ENCODE assay signal across 24 mouse cellular contexts in the genomic region with DNA sequence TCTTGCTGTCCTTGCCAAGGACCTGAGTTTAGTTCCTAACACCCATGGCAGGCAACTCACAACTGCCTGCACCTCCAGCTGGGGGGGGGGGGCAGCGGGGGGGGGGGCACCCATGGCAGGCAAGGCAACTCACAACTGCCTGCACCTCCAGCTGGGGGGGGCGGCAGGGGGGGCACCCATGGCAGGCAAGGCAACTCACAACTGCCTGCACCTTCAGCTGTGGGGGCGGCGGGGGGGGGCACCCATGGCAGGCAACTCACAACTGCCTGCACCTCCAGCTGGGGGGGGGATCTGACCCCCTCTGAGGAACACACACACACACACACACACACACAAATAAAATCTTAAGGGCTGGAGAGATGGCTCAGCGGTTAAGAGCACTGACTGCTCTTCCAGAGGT. TPM values are rescaled to one million over a fixed set of nuclear protein-coding genes. Genes with fewer than 3 reads are reported as not detected.
DNase-seq lines count a peak whose midpoint lies in the region; ATAC-seq and TF ChIP-seq lines count a peak whose summit lies in the region.
"Had no signal": no experiment of that assay in that cellular context is flagged by ENCODE, and none has a peak within 500 bp of the region (broad histone marks: within the 10 kb centered on the region; RNA-seq: fewer than 3 reads in every experiment).

No protein-coding gene starts in this region.

- TF ChIP-seq CTCF in hindbrain, postnatal 0 days (IDR thresholded peaks at IDR 0.05; ENCODE audit: low read depth), result no peak

- ATAC-seq in forebrain, embryonic 12.5 days (ENCODE audit: low FRiP score), result 0 out of 2 replicates have a peak, but pooled peaks have one; percentile 60
- no peak for ATAC-seq in forebrain, embryonic 16.5 days
- ATAC-seq in hindbrain, postnatal 0 days, result peak; percentile 24; the same call in 1 of the 2 replicates
- ATAC-seq in midbrain, embryonic 13.5 days, result peak; percentile 40; the same call in 1 of the 2 replicates
- ATAC-seq in midbrain, embryonic 11.5 days (ENCODE audit: low FRiP score), result no peak; the same call in 1 of the 2 replicates
- ATAC-seq in stomach, embryonic 14.5 days (ENCODE audit: insufficient number of reproducible peaks, insufficient read depth, low FRiP score, low read depth), result peak; percentile 37; the same call in 1 of the 2 replicates
- ATAC-seq: inflammation-experienced regulatory T-cells, adult 6 months; intestine, postnatal 0 days had no signal

- H3K36me3 ChIP-seq in forebrain, embryonic 12.5 days (replicated peaks), result no peaks in the 10 kb centered on the region
- H3K36me3 ChIP-seq in forebrain, embryonic 16.5 days (ENCODE audit: control insufficient read depth, insufficient read depth), result no peaks in the 10 kb centered on the region
- no peaks in the 10 kb centered on the region for H3K36me3 ChIP-seq in hindbrain, postnatal 0 days (ENCODE audit: insufficient read depth, low read length)
- no peaks in the 10 kb centered on the region for H3K36me3 ChIP-seq in hindbrain, embryonic 10.5 days
- H3K36me3 ChIP-seq in midbrain, embryonic 13.5 days, result no peaks in the 10 kb centered on the region
- no peaks in the 10 kb centered on the region for H3K36me3 ChIP-seq in midbrain, embryonic 11.5 days (ENCODE audit: control insufficient read depth, insufficient read depth, low read length)
- no peaks in the 10 kb centered on the region for H3K36me3 ChIP-seq in stomach, embryonic 14.5 days (ENCODE audit: control insufficient read depth, insufficient read depth, low read length)
- H3K36me3 ChIP-seq: forebrain, embryonic 10.5 days; G1E; heart, embryonic 15.5 days; hindbrain, embryonic 15.5 days had no signal

- DNase-seq in hindbrain, postnatal 0 days (ENCODE audit: low spot score), result no peak
- DNase-seq in hindbrain, embryonic 10.5 days (ENCODE audit: low spot score), result no peak
- no peak for DNase-seq in midbrain, embryonic 11.5 days (ENCODE audit: low spot score, missing footprints)
- no peak for DNase-seq in cerebellum, adult 8-10 months
- DNase-seq: adrenal gland, adult 8-10 months; cerebellum, adult 2 months; cerebellum, postnatal 14 days; embryo, embryonic 11 days; gastrocnemius, adult 2 months; gastrocnemius, postnatal 25 days had no signal

- H3K9me3 ChIP-seq in forebrain, embryonic 12.5 days, result no peaks in the 10 kb centered on the region
- H3K9me3 ChIP-seq in forebrain, embryonic 16.5 days (ENCODE audit: control insufficient read depth, low read length), result no peaks in the 10 kb centered on the region
- H3K9me3 ChIP-seq in hindbrain, postnatal 0 days (ENCODE audit: low read length), result no peaks in the 10 kb centered on the region
- H3K9me3 ChIP-seq in hindbrain, embryonic 10.5 days, result no peaks in the 10 kb centered on the region
- H3K9me3 ChIP-seq in midbrain, embryonic 13.5 days, result no peaks in the 10 kb centered on the region
- no peaks in the 10 kb centered on the region for H3K9me3 ChIP-seq in midbrain, embryonic 11.5 days (ENCODE audit: control insufficient read depth, low read length)
- no peaks in the 10 kb centered on the region for H3K9me3 ChIP-seq in stomach, embryonic 14.5 days (ENCODE audit: control insufficient read depth, low read depth, low read length)
- H3K9me3 ChIP-seq: forebrain, embryonic 10.5 days; G1E; heart, embryonic 15.5 days; hindbrain, embryonic 15.5 days had no signal

- no peaks in the 10 kb centered on the region for H3K27me3 ChIP-seq in forebrain, embryonic 12.5 days
- no peaks in the 10 kb centered on the region for H3K27me3 ChIP-seq in forebrain, embryonic 16.5 days (replicated peaks; ENCODE audit: control insufficient read depth, insufficient read depth, low read length)
- no peaks in the 10 kb centered on the region for H3K27me3 ChIP-seq in hindbrain, postnatal 0 days (ENCODE audit: insufficient read depth, low read length)
- no peaks in the 10 kb centered on the region; the same call in 1 of the 2 replicates for H3K27me3 ChIP-seq in hindbrain, embryonic 10.5 days (ENCODE audit: insufficient read depth, poor library complexity, severe bottlenecking)
- H3K27me3 ChIP-seq in midbrain, embryonic 13.5 days, result no peaks in the 10 kb centered on the region
- H3K27me3 ChIP-seq in midbrain, embryonic 11.5 days (ENCODE audit: control insufficient read depth, insufficient read depth, low read length), result no peaks in the 10 kb centered on the region
- no peaks in the 10 kb centered on the region for H3K27me3 ChIP-seq in stomach, embryonic 14.5 days (ENCODE audit: control insufficient read depth, insufficient read depth, low read length)
- H3K27me3 ChIP-seq: heart, embryonic 15.5 days; hindbrain, embryonic 15.5 days had no signal

- no peak overlapping the region for H3K9ac ChIP-seq in forebrain, embryonic 12.5 days
- no peak overlapping the region for H3K9ac ChIP-seq in forebrain, embryonic 16.5 days (replicated peaks; ENCODE audit: low read depth, low read length)
- no peak overlapping the region for H3K9ac ChIP-seq in hindbrain, postnatal 0 days (replicated peaks; ENCODE audit: low read length)
- no peak overlapping the region for H3K9ac ChIP-seq in midbrain, embryonic 13.5 days (replicated peaks)
- no peak overlapping the region for H3K9ac ChIP-seq in midbrain, embryonic 11.5 days (ENCODE audit: low read length)
- H3K9ac ChIP-seq in stomach, embryonic 14.5 days (replicated peaks; ENCODE audit: low read depth, low read length), result no peak overlapping the region
- H3K9ac ChIP-seq: heart, embryonic 15.5 days; hindbrain, embryonic 15.5 days had no signal

- H3K4me1 ChIP-seq in forebrain, embryonic 12.5 days, result no peaks in the 10 kb centered on the region
- no peaks in the 10 kb centered on the region for H3K4me1 ChIP-seq in forebrain, embryonic 16.5 days (replicated peaks; ENCODE audit: control insufficient read depth, insufficient read depth, low read length)
- no peaks in the 10 kb centered on the region for H3K4me1 ChIP-seq in hindbrain, postnatal 0 days (ENCODE audit: insufficient read depth, low read length)
- H3K4me1 ChIP-seq in hindbrain, embryonic 10.5 days (replicated peaks), result 0 out of 2 replicates have a peak, but pooled peaks cover 4% of the 10 kb centered on the region
- no peaks in the 10 kb centered on the region for H3K4me1 ChIP-seq in midbrain, embryonic 13.5 days (replicated peaks)
- no peaks in the 10 kb centered on the region for H3K4me1 ChIP-seq in midbrain, embryonic 11.5 days (ENCODE audit: control insufficient read depth, insufficient read depth, low read length)
- H3K4me1 ChIP-seq in stomach, embryonic 14.5 days (ENCODE audit: control insufficient read depth, insufficient read depth, low read length), result no peaks in the 10 kb centered on the region
- H3K4me1 ChIP-seq: heart, embryonic 15.5 days; hindbrain, embryonic 15.5 days had no signal

- H3K27ac ChIP-seq in forebrain, embryonic 12.5 days, result no peak overlapping the region
- no peak overlapping the region for H3K27ac ChIP-seq in forebrain, embryonic 16.5 days (ENCODE audit: low read length)
- no peak overlapping the region for H3K27ac ChIP-seq in hindbrain, postnatal 0 days
- no peak overlapping the region for H3K27ac ChIP-seq in hindbrain, embryonic 10.5 days
- H3K27ac ChIP-seq in midbrain, embryonic 13.5 days, result no peak overlapping the region
- H3K27ac ChIP-seq in midbrain, embryonic 11.5 days (ENCODE audit: low read depth, low read length), result no peak overlapping the region
- H3K27ac ChIP-seq in stomach, embryonic 14.5 days (ENCODE audit: low read length), result no peak overlapping the region
- H3K27ac ChIP-seq: forebrain, embryonic 10.5 days; gastrocnemius, adult 2 months; heart, embryonic 15.5 days; hindbrain, embryonic 15.5 days had no signal

- H3K4me2 ChIP-seq in forebrain, embryonic 12.5 days, result no peak overlapping the region
- H3K4me2 ChIP-seq in forebrain, embryonic 16.5 days (ENCODE audit: low read length), result no peak overlapping the region
- H3K4me2 ChIP-seq in hindbrain, postnatal 0 days (ENCODE audit: low read depth, low read length), result no peak overlapping the region
- no peak overlapping the region for H3K4me2 ChIP-seq in midbrain, embryonic 13.5 days (replicated peaks)
- H3K4me2 ChIP-seq in midbrain, embryonic 11.5 days, result no peak overlapping the region
- no peak overlapping the region for H3K4me2 ChIP-seq in stomach, embryonic 14.5 days (replicated peaks; ENCODE audit: low read depth, low read length)
- H3K4me2 ChIP-seq: heart, embryonic 15.5 days; hindbrain, embryonic 15.5 days had no signal

- H3K4me3 ChIP-seq in forebrain, embryonic 12.5 days (replicated peaks), result no peak overlapping the region
- no peak overlapping the region for H3K4me3 ChIP-seq in forebrain, embryonic 16.5 days (replicated peaks; ENCODE audit: low read length)
- H3K4me3 ChIP-seq in hindbrain, postnatal 0 days (ENCODE audit: low read length), result no peak overlapping the region
- H3K4me3 ChIP-seq in hindbrain, embryonic 10.5 days, result no peak overlapping the region
- no peak overlapping the region for H3K4me3 ChIP-seq in midbrain, embryonic 13.5 days (replicated peaks)
- H3K4me3 ChIP-seq in midbrain, embryonic 11.5 days (ENCODE audit: low read depth, low read length), result no peak overlapping the region
- H3K4me3 ChIP-seq in stomach, embryonic 14.5 days (ENCODE audit: low read depth, low read length), result no peak overlapping the region
- H3K4me3 ChIP-seq: erythroblast, embryonic 14.5 days; forebrain, embryonic 10.5 days; gastrocnemius, adult 2 months; heart, embryonic 15.5 days; hindbrain, embryonic 15.5 days had no signal

- 77% methylated on average over 5 of the region's 5 CpGs for WGBS in forebrain, embryonic 12.5 days
- WGBS in forebrain, embryonic 16.5 days, result 92% methylated on average over 4 of the region's 5 CpGs
- WGBS in hindbrain, postnatal 0 days, result 79% methylated on average over 5 of the region's 5 CpGs
- WGBS in hindbrain, embryonic 10.5 days, result 71% methylated on average over 4 of the region's 5 CpGs
- 79% methylated on average over 5 of the region's 5 CpGs for WGBS in midbrain, embryonic 13.5 days
- 87% methylated on average over 5 of the region's 5 CpGs for WGBS in midbrain, embryonic 11.5 days
- 73% methylated on average over 5 of the region's 5 CpGs for WGBS in stomach, embryonic 14.5 days

RNA-seq across cellular contexts. Expression of a gene that starts 22.5 kb away (rescaled TPM):
- polyA plus RNA-seq in forebrain, embryonic 12.5 days (2016; fragmentation: Nextera tagmentation; extraction: Ambion mirVana), result 27.0 and 27.3 TPM in 2 replicates
- 25.9 and 29.4 TPM in 2 replicates for polyA plus RNA-seq in forebrain, embryonic 16.5 days (2015; fragmentation: Nextera tagmentation; extraction: Ambion mirVana)
- 28.8 and 38.3 TPM in 2 replicates for total RNA-seq in hindbrain, postnatal 0 days (2014; rRNA removed)
- polyA plus RNA-seq in hindbrain, postnatal 0 days (2015; fragmentation: Nextera tagmentation; extraction: Ambion mirVana), result 54.9 and 55.5 TPM in 2 replicates
- polyA plus RNA-seq in hindbrain, embryonic 10.5 days (2016; fragmentation: Nextera tagmentation; extraction: Ambion mirVana), result 38.9 and 42.8 TPM in 2 replicates
- polyA plus RNA-seq in midbrain, embryonic 13.5 days (2015; fragmentation: Nextera tagmentation; extraction: Ambion mirVana), result 28.3 and 28.9 TPM in 2 replicates
- polyA plus RNA-seq in midbrain, embryonic 11.5 days (2014; fragmentation: Nextera tagmentation; extraction: Ambion mirVana), result 31.4 and 32.7 TPM in 2 replicates
- 31.1 and 36.2 TPM in 2 replicates for polyA plus RNA-seq in stomach, embryonic 14.5 days (2014; fragmentation: Nextera tagmentation; extraction: Ambion mirVana)

RNA-seq across cellular contexts. Expression of a gene that starts 25.6 kb away (rescaled TPM):
- 0.15 and 0.41 TPM in 2 replicates for polyA plus RNA-seq in forebrain, embryonic 12.5 days (2016; fragmentation: Nextera tagmentation; extraction: Ambion mirVana)
- 0.43 and 1.1 TPM in 2 replicates for polyA plus RNA-seq in forebrain, embryonic 16.5 days (2015; fragmentation: Nextera tagmentation; extraction: Ambion mirVana)
- 0.04 and 0.47 TPM in 2 replicates for total RNA-seq in hindbrain, postnatal 0 days (2014; rRNA removed)
- polyA plus RNA-seq in hindbrain, postnatal 0 days (2015; fragmentation: Nextera tagmentation; extraction: Ambion mirVana), result 0.63 and 0.74 TPM in 2 replicates
- 0.50 and 0.51 TPM in 2 replicates for polyA plus RNA-seq in hindbrain, embryonic 10.5 days (2016; fragmentation: Nextera tagmentation; extraction: Ambion mirVana)
- 0.14 and 0.20 TPM in 2 replicates for polyA plus RNA-seq in midbrain, embryonic 13.5 days (2015; fragmentation: Nextera tagmentation; extraction: Ambion mirVana)
- 0.05 and 0.12 TPM in 2 replicates for polyA plus RNA-seq in midbrain, embryonic 11.5 days (2014; fragmentation: Nextera tagmentation; extraction: Ambion mirVana)
- 4.6 and 6.1 TPM in 2 replicates for polyA plus RNA-seq in stomach, embryonic 14.5 days (2014; fragmentation: Nextera tagmentation; extraction: Ambion mirVana)
- total RNA-seq: common myeloid progenitor, adult 5-6 weeks; gastrocnemius, adult 2 months; gastrocnemius, postnatal 25 days; granulocyte monocyte progenitor cell, adult 5-6 weeks; heart, postnatal 25 days had no signal
- polyA plus RNA-seq: G1E had no signal

RNA-seq across cellular contexts. Expression of a gene that starts 39.4 kb away (rescaled TPM):
- polyA plus RNA-seq in forebrain, embryonic 12.5 days (2016; fragmentation: Nextera tagmentation; extraction: Ambion mirVana), result 69.5 and 70.3 TPM in 2 replicates
- polyA plus RNA-seq in forebrain, embryonic 16.5 days (2015; fragmentation: Nextera tagmentation; extraction: Ambion mirVana), result 50.6 and 51.2 TPM in 2 replicates
- total RNA-seq in hindbrain, postnatal 0 days (2014; rRNA removed), result 23.4 and 24.1 TPM in 2 replicates
- polyA plus RNA-seq in hindbrain, postnatal 0 days (2015; fragmentation: Nextera tagmentation; extraction: Ambion mirVana), result 43.0 and 46.2 TPM in 2 replicates
- 51.9 and 65.2 TPM in 2 replicates for polyA plus RNA-seq in hindbrain, embryonic 10.5 days (2016; fragmentation: Nextera tagmentation; extraction: Ambion mirVana)
- polyA plus RNA-seq in midbrain, embryonic 13.5 days (2015; fragmentation: Nextera tagmentation; extraction: Ambion mirVana), result 48.1 and 50.1 TPM in 2 replicates
- polyA plus RNA-seq in midbrain, embryonic 11.5 days (2014; fragmentation: Nextera tagmentation; extraction: Ambion mirVana), result 62.8 and 73.1 TPM in 2 replicates
- polyA plus RNA-seq in stomach, embryonic 14.5 days (2014; fragmentation: Nextera tagmentation; extraction: Ambion mirVana), result 53.7 and 56.1 TPM in 2 replicates

Comparison
In these comparisons a context has a peak if more than half of its experiments do, and no peak if none do; other contexts are left out.
1. ATAC-seq: peak in forebrain, embryonic 12.5 days (single experiment), hindbrain, postnatal 0 days (single experiment), midbrain, embryonic 13.5 days (single experiment) and stomach, embryonic 14.5 days (single experiment); none in forebrain, embryonic 16.5 days (single experiment) and midbrain, embryonic 11.5 days (single experiment).